Mouse (Mus musculus): ENCODE measurements around the gene Jmjd1c. TPM values are rescaled to one million over a fixed set of nuclear protein-coding genes. Genes with fewer than 3 reads are reported as not detected.

The Jmjd1c gene
- polyA plus RNA-seq (2012; rRNA removed) = 17.1 and 20.0 TPM in 2 replicates

GRCm38 (mm10) chr10:67095798-67096620 is at the start of gene Jmjd1c:
Gene Jmjd1c (plus strand): TSS chr10:67096125.

GRCm38 (mm10) chr10:67096621-67097436 is 904 bp downstream of the Jmjd1c start, which contains the start of gene Reep3:
Gene Reep3 (minus strand): TSS chr10:67096945.

GRCm38 (mm10) chr10:67285176-67285814 is 189.4 kb downstream of the Jmjd1c start, which contains the start of gene Nrbf2:
Gene Nrbf2 (minus strand): TSS chr10:67285305.

Other genes with a start within 250 kb of the Jmjd1c start
- gene Reep3, start 820 bp downstream of the Jmjd1c start, polyA plus RNA-seq (2012; rRNA removed) = 18.3 and 18.7 TPM in 2 replicates
- gene Nrbf2, start 189.2 kb downstream of the Jmjd1c start, polyA plus RNA-seq (2012; rRNA removed) = 7.8 and 14.6 TPM in 2 replicates

All from ovary, adult 2 months (tissue).